ENCODE assay signal across 14 mouse cellular contexts in genomic region chr1:33878170-33878569, GRCm38 (mm10). TPM values are rescaled to one million over a fixed set of nuclear protein-coding genes. Genes with fewer than 3 reads are reported as not detected.
"Had no signal": no experiment of that assay in that cellular context is flagged by ENCODE, and none has a peak within 500 bp of the region (broad histone marks: within the 10 kb centered on the region; RNA-seq: fewer than 3 reads in every experiment).

No protein-coding gene starts in this region.

- H3K27ac ChIP-seq: limb, embryonic 12.5 days; limb, embryonic 15.5 days; liver, embryonic 14.5 days had no signal

- DNase-seq: kidney, adult 9 months; kidney, postnatal 14 days; kidney, postnatal 4 days; left cerebral cortex, postnatal 4 days; liver, postnatal 0 days; lung, embryonic 14.5 days; lung, postnatal 4 days; midbrain, embryonic 14.5 days; thymus, postnatal 25 days had no signal

- H3K9ac ChIP-seq: limb, embryonic 12.5 days; limb, embryonic 15.5 days; liver, embryonic 14.5 days; liver, postnatal 0 days; lung, embryonic 14.5 days had no signal

- H3K4me1 ChIP-seq: limb, embryonic 12.5 days; limb, embryonic 15.5 days had no signal

- H3K27me3 ChIP-seq: limb, embryonic 12.5 days; limb, embryonic 15.5 days had no signal

- H3K4me3 ChIP-seq: limb, embryonic 12.5 days; limb, embryonic 15.5 days had no signal

- H3K36me3 ChIP-seq: limb, embryonic 12.5 days; limb, embryonic 15.5 days had no signal

RNA-seq across cellular contexts. Expression of gene Bend6, which starts 29.4 kb away (rescaled TPM):
- total RNA-seq: megakaryocyte progenitor cell, adult 5-6 weeks; megakaryocyte-erythroid progenitor cell, adult 5-6 weeks had no signal
